Mouse (Mus musculus): ENCODE results near the gene Gm43951. TPM values are rescaled to one million over a fixed set of nuclear protein-coding genes. Genes with fewer than 3 reads are reported as not detected.

Gene Gm43951
- polyA plus RNA-seq, 1 experiment from 2014 or later, result not detected

DNA sequence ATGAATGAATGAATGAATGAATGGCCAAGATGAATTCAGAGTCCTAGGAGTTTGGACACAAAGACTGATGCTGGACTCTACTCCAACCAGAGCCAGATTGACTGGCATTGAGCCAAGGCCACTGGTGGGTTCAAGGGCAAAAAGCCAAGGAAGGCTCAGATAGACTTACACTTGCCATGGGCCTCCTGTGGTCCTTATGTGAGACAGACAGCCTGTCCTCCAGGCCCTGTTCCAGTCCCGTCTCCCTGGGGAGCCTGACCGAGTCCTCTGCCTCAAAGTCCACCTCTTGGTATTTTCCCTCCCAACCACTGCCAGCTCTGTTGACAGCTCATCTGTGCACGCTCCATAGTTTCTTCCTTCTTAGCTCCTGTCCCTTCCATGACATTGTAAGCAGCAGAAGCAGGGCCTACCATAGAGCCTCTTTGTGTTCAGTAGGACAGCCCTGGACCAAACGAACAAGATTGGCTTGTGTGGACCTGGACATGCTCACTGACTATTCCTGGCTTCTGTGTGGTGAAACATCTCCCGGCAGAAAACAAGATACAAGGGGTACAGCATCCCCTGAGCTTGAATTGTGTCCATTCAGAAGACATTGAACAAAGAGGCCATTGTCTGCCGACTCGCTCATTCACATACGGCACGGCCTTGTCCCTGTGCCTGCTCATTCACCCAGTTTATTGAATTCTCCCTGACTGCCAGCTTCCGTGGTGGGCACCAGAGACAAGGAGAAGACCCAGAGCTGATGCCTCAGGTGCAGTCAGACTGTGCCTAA, 19.6 kb upstream of the Gm43951 start:
- Histone ChIP-seq H3K27me3 (peaks cover 3% of the 10 kb centered on the region), H3K4me2 (no peak overlapping the region), H3K27ac (replicated peaks) (no peak overlapping the region), H3K4me3 (replicated peaks) (no peak overlapping the region), H3K9me3 (replicated peaks) (no peaks in the 10 kb centered on the region), H3K4me1 (replicated peaks) (no peaks in the 10 kb centered on the region), H3K9ac (no peak overlapping the region), H3K36me3 (replicated peaks) (no peaks in the 10 kb centered on the region)
- no peak for ATAC-seq (ENCODE audit: insufficient read depth)
- WGBS (ENCODE audit: insufficient replicate concordance), result 69% methylated on average over 10 of the region's 10 CpGs

- no peak overlapping the region for H3K4me2 ChIP-seq
- 9% methylated on average over 5 of the region's 5 CpGs for WGBS (ENCODE audit: insufficient replicate concordance)
- H3K27me3 ChIP-seq, result peaks cover under 1% of the 10 kb centered on the region; the same call in 1 of the 2 replicates
- H3K9ac ChIP-seq, result no peak overlapping the region
- no peak overlapping the region for H3K4me3 ChIP-seq (replicated peaks)
- ATAC-seq (ENCODE audit: insufficient read depth), result no peak
- H3K36me3 ChIP-seq (replicated peaks), result no peaks in the 10 kb centered on the region
- no peaks in the 10 kb centered on the region for H3K4me1 ChIP-seq (replicated peaks)
- no peaks in the 10 kb centered on the region for H3K9me3 ChIP-seq (replicated peaks)
- H3K27ac ChIP-seq (replicated peaks), result no peak overlapping the region
These were observed 18.2 kb upstream of the Gm43951 start for GRCm38 (mm10) chr11:72224865-72225264.

DNA sequence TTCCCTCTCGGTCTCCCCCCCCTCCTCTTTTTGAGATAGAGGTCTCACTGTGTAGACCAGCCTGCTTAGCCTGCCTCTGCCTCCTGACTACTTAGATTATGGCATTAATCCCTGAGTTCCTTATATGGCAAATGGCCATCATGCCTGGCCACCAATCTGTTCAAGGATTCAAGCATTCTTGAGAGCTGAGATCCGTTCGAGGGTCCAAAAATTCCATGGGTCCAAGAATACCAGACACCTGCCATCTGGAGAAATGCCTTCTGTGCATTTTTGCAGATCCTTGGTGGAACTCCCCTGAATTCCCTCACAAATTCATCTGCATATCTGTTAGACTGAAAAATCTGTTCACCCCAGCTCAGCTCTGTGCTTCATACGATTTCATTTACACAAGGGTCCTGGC, 16.8 kb upstream of the Gm43951 start:
- Histone ChIP-seq H3K4me2 (no peak overlapping the region), H3K27me3 (no peaks in the 10 kb centered on the region; the same call in 1 of the 2 replicates), H3K4me3 (replicated peaks) (no peak overlapping the region), H3K9ac (no peak overlapping the region), H3K27ac (replicated peaks) (no peak overlapping the region), H3K4me1 (replicated peaks) (no peaks in the 10 kb centered on the region), H3K9me3 (replicated peaks) (no peaks in the 10 kb centered on the region), H3K36me3 (replicated peaks) (no peaks in the 10 kb centered on the region)
- 65% methylated on average over 4 of the region's 4 CpGs for WGBS (ENCODE audit: insufficient replicate concordance)
- ATAC-seq (ENCODE audit: insufficient read depth), result no peak

GRCm38 (mm10) chr11:72221278-72221677, 14.6 kb upstream of the Gm43951 start:
- Histone ChIP-seq H3K27me3 (no peaks in the 10 kb centered on the region; the same call in 1 of the 2 replicates), H3K4me2 (no peak overlapping the region), H3K9ac (no peak overlapping the region), H3K36me3 (replicated peaks) (no peaks in the 10 kb centered on the region), H3K9me3 (replicated peaks) (no peaks in the 10 kb centered on the region), H3K27ac (replicated peaks) (no peak overlapping the region), H3K4me1 (replicated peaks) (peaks cover 2% of the 10 kb centered on the region), H3K4me3 (replicated peaks) (no peak overlapping the region)
- WGBS (ENCODE audit: insufficient replicate concordance), result 15% methylated on average over 6 of the region's 6 CpGs
- ATAC-seq (ENCODE audit: insufficient read depth), result no peak

GRCm38 (mm10) chr11:72217116-72217515, 10.5 kb upstream of the Gm43951 start:
- no peaks in the 10 kb centered on the region for H3K27me3 ChIP-seq
- H3K9ac ChIP-seq, result no peak overlapping the region
- 0 out of 2 replicates have a peak, but pooled peaks cover 3% of the 10 kb centered on the region for H3K36me3 ChIP-seq (replicated peaks)
- no peaks in the 10 kb centered on the region for H3K9me3 ChIP-seq (replicated peaks)
- H3K4me1 ChIP-seq (replicated peaks), result peaks cover 22% of the 10 kb centered on the region
- no peak overlapping the region for H3K4me2 ChIP-seq
- H3K27ac ChIP-seq (replicated peaks), result no peak overlapping the region
- WGBS (ENCODE audit: insufficient replicate concordance), result 67% methylated on average over 5 of the region's 5 CpGs
- no peak for ATAC-seq (ENCODE audit: insufficient read depth)
- no peak overlapping the region for H3K4me3 ChIP-seq (replicated peaks)

DNA sequence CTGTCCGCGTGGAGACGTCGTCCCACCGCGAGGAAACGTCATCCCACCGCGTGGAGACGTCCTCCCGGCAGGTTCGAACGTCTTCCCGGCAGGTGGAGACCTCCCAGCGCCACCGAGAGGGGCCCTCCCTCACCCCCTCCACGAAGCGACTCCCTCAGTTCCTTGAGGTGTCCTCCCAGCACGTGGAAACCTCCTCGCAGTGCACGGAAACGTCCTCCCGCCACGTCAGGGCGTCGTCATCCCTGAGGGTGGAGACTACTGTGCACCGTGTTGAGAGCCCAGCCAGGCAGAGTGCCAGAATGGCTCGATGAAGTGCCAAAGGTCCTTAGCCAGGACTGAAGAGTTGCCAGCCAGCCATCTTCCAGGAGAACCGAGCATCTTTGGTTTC, 8.8 kb upstream of the Gm43951 start, which contains the start of gene Med31:
Gene Med31, minus strand, starts transcription at position 183 of the 388 bp plus-strand sequence.
- H3K9ac ChIP-seq, result peak within 1 kb of the TSS; percentile 65
- peaks cover 22% of the 10 kb centered on the region for H3K4me1 ChIP-seq (replicated peaks)
- no peaks in the 10 kb centered on the region for H3K9me3 ChIP-seq (replicated peaks)
- ATAC-seq (ENCODE audit: insufficient read depth), result peak; percentile 78
- peak within 1 kb of the TSS; percentile 76 for H3K4me3 ChIP-seq (replicated peaks)
- H3K36me3 ChIP-seq (replicated peaks), result peaks cover 18% of the 10 kb centered on the region
- peak within 1 kb of the TSS; percentile 99 for H3K4me2 ChIP-seq
- H3K27ac ChIP-seq (replicated peaks), result peak within 1 kb of the TSS; percentile 75
- WGBS (ENCODE audit: insufficient replicate concordance), result 4% methylated on average over 29 of the region's 29 CpGs
- no peaks in the 10 kb centered on the region for H3K27me3 ChIP-seq

DNA sequence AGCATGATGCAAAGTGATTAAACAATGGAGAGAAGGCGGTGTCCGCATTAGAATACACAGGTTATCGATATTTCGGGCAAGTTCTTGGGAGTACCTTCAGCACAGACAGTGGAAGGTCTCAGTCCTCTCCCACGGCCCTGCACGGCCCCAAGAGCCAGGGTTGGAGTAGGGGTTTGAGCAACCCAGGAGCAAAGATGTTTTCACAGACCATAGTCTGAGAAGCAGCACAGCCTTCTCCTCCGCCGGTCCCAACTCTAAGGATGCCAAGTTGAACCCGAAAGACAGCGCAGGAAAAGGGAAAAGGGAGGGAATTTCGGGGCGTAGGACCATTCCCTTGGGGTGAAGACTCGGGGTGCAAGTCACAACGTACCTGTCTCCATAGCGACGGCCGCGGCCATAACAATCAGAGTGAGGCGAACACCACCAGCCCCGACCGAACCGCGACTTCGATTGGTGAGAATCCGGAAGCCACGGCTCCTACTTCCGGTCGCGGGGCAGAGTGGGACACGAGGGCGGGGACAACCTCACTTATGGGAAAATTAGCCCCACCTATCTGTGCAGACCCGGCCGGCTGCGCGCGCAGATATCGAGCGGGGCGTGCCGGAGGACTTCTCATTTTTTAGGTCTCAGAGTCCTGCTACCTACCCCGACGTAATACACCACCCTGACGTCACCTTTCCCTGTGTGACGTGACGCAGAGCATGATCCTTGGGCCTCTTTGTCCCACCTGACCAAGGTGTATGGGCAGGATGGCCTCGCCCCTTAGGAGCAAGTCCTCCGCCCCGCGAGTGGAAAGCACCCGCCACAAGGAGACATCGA, 8.2 kb upstream of the Gm43951 start:
- 1% methylated on average over 51 of the region's 51 CpGs for WGBS (ENCODE audit: insufficient replicate concordance)
- Histone ChIP-seq H3K9me3 (replicated peaks) (no peaks in the 10 kb centered on the region), H3K27me3 (no peaks in the 10 kb centered on the region), H3K9ac (peak overlapping the region; percentile 65), H3K36me3 (replicated peaks) (peaks cover 24% of the 10 kb centered on the region), H3K27ac (replicated peaks) (peak overlapping the region; percentile 75), H3K4me2 (peak overlapping the region; percentile 99), H3K4me3 (replicated peaks) (peak overlapping the region; percentile 76), H3K4me1 (replicated peaks) (peaks cover 22% of the 10 kb centered on the region)
- peak; percentile 92 for ATAC-seq (ENCODE audit: insufficient read depth)

GRCm38 (mm10) chr11:72207834-72208377, 1.3 kb upstream of the Gm43951 start:
- Histone ChIP-seq H3K4me3 (replicated peaks) (peak overlapping the region; percentile 80), H3K27ac (replicated peaks) (peak overlapping the region; percentile 58), H3K4me1 (replicated peaks) (peaks cover 27% of the 10 kb centered on the region), H3K9me3 (replicated peaks) (no peaks in the 10 kb centered on the region), H3K4me2 (peak overlapping the region; percentile 94), H3K27me3 (no peaks in the 10 kb centered on the region), H3K9ac (peak overlapping the region; percentile 78), H3K36me3 (replicated peaks) (peaks cover 31% of the 10 kb centered on the region)
- ATAC-seq (ENCODE audit: insufficient read depth), result no peak
- WGBS (ENCODE audit: insufficient replicate concordance), result 8% methylated on average over 17 of the region's 17 CpGs

DNA sequence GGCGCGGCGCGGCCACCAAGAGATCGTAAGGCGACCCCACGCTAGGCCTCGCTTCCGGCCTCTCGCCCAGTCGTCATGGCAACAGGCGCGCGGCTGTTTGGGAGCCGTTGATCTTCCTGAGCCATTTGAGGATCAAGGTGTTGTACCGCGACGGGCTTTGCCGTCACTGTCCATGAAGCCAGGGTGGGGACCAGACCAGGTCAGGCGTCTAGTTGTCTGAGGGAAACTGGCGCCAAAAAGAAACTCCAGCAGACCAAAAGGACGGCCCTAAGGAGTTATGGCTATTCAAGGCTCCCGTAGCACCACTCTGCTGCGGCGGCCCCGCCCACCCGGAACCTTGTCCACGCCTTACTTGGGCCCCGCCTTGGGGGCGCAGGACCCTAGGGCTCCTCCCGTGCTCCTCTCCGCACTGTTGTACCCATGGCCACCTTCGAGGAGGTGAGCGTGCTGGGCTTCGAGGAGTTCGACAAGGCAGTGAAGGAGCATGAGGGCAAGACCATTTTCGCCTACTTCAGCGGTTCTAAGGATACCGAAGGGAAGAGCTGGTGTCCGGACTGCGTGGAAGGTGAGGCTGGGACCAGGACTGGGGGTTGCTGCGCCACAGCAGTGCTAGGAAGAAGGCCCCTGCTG, 679 bp upstream of the Gm43951 start, which contains the start of the genes 4933427D14Rik and Txndc17:
Gene 4933427D14Rik, minus strand, starts transcription at position 256 of the 630 bp plus-strand sequence.
Gene Txndc17, plus strand, starts transcription at position 344 of the 630 bp plus-strand sequence.
- Histone ChIP-seq H3K9me3 (replicated peaks) (no peaks in the 10 kb centered on the region), H3K4me3 (replicated peaks) (peak within 1 kb of the TSS; percentile 80), H3K36me3 (replicated peaks) (peaks cover 30% of the 10 kb centered on the region), H3K9ac (peak within 1 kb of the TSS; percentile 78), H3K27me3 (no peaks in the 10 kb centered on the region), H3K27ac (replicated peaks) (peak within 1 kb of the TSS; percentile 58), H3K4me1 (replicated peaks) (peaks cover 27% of the 10 kb centered on the region), H3K4me2 (peak within 1 kb of the TSS; percentile 94)
- ATAC-seq (ENCODE audit: insufficient read depth), result peak; percentile 91
- under 1% methylated on average over 42 of the region's 42 CpGs for WGBS (ENCODE audit: insufficient replicate concordance)

GRCm38 (mm10) chr11:72205256-72205655, 1.4 kb downstream of the Gm43951 start:
- no peak overlapping the region for H3K27ac ChIP-seq (replicated peaks)
- no peaks in the 10 kb centered on the region for H3K27me3 ChIP-seq
- H3K4me3 ChIP-seq (replicated peaks), result no peak overlapping the region
- no peaks in the 10 kb centered on the region for H3K9me3 ChIP-seq (replicated peaks)
- no peak overlapping the region for H3K9ac ChIP-seq
- no peak overlapping the region for H3K4me2 ChIP-seq
- ATAC-seq (ENCODE audit: insufficient read depth), result no peak
- peaks cover 11% of the 10 kb centered on the region; the same call in 1 of the 2 replicates for H3K36me3 ChIP-seq (replicated peaks)
- H3K4me1 ChIP-seq (replicated peaks), result peaks cover 27% of the 10 kb centered on the region
- 73% methylated on average over 6 of the region's 6 CpGs for WGBS (ENCODE audit: insufficient replicate concordance)
